Mouse (Mus musculus) ZHBTc4 (cell line): ENCODE measurements at regions not wholly inside any gene's neighbourhood (a gene's known extent, or its start where the extent isn't known, plus 50 kb on each side); places are given as distances from the start of the nearest gene placed in this dataset.

ENCODE experiments used
- DNase-seq: peaks from one replicate; pipeline ENCODE4 v3.0.0-alpha.2; 2011; ENCODE audit warnings: low read depth, low spot score

DNA sequence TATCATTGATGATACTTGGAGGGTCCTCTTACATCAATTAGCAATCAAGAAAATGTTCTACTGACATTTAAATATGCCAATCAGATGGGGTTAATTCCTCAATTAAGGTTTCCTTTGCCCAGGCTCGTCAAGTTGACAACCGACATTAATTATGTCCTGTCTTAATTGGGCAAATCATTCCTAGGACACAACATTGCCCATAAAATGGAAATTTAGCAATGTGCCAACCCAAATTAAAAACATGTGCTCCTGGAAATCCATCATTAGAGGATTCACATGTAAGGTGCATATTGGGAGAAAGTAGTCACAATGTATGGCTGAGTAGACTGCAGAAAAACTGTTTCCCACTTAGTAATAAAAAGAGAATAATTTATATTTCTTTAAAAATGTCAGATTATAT lies 483.6 kb upstream of the B430305J03Rik start:
- no peak for DNase-seq

DNA sequence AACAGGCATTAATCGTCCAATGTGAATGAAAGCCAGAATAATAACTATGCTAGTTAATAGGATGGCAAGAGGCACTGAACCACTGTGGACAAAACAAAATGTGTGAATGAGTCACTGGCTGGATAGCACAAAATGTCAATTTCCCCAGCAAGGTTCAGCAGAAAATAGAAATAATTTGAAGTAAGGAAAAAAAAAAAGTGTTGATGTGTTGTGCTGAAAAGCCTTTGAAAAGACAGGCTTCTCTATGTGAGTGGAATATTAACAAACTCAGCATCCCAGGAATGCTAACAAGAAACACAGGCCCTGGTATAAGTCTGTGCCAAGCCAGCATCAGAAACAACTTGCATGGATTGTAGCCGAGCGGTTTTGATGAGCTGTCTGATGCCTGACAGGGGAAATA lies 481.0 kb upstream of the B430305J03Rik start:
- DNase-seq = no peak

DNA sequence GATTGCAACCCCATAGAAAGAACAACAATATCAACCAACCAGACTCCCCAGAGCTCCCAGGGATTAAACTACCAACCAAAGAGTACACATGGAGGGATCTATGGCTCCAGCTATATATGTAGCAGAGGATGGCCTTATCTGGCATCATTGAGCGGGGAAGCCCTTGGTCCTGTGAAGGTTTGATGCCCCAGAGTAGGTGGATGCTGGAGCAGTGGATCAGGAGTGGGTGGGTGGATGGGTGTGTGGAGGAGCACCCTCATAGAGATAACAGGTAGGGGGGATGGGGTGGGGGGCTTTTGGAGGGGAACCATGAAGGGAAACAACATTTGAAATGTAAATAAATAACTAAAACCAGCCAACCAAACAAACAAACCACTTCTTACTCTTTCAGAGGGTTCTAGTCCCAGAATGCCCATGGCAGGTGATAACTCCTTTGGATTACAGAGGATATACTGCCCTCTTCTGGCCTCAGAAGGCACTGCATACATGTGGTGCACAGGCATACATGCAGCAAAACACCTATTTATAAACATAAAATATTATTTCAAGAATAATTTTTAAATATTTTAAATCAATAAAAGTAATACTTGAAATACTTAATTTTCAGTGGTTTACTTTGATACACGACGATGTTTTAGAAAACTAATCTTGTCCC lies 473.7 kb upstream of the B430305J03Rik start:
- DNase-seq = peak; percentile 69

DNA sequence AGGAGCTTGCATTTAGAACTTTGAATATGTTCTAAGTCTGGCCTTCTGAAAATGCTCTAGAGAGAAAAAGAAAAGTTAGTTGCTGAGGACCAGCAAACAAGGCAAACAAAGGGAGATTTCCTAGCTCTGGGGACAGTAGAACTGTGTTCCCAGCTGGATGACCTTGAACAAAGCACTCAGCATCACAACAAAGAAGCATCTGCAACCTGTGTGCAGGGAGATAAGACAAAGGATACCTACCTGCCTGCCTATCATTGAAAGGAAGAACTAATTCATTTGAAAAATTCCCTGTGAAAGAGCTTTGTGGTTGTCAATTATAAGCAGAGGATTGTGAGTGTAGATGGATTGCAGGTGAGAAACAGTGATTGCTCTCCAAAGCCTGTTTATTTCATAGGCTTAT lies 451.1 kb upstream of the B430305J03Rik start:
- peak; percentile 76 for DNase-seq

DNA sequence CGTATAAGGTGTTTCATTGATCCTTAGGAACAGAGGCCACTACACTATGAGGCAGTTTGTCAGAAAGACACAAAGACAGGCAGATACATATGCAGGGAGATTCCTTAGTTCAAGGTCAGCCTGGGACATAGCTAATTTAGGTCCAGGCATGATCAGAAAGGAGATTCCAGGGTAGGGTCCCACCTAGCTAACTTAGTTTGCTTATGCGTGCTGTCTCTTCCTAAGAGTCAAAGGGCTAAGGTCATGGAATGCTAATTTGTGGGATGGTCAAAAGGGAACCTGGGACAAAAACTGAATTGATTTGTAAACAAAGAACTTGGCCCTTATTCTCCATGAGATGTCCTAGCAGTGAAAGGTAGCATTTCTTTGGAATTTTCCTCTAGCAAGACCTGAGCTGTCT lies 430.3 kb upstream of the B430305J03Rik start:
- peak; percentile 88 for DNase-seq

DNA sequence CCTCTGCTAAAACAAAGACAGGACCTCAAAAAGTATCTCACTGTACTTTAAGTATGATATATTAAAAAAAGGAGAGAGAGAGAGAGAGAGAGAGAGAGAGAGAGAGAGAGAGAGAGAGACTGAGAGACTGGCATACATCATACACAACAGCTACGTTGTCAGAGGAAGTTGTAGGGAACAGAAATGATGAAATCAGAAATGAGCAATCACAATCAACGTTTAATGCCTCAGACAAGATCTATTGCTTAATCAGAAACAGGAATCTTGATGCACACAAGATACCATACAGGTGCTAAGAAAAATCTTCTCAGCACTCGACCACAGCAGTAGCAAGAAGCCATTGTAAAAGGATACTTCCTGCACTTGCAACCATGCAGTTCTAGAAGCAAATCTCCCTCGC lies 424.9 kb upstream of the B430305J03Rik start:
- no peak for DNase-seq
